Mouse (Mus musculus) embryonic facial prominence, embryonic 15.5 days (tissue): Measurements from ENCODE around the gene Cbwd1. TPM values are rescaled to one million over a fixed set of nuclear protein-coding genes. Genes with fewer than 3 reads are reported as not detected.
"Not testable (repeated sequence)": the region's sequence is repeated elsewhere in the genome, so short reads cannot be mapped to it uniquely, and the experiment has no call there.

Source experiments
- ATAC-seq: fragments of 200-750 bp; cut with Nextera tagmentation; 2 replicates; pipeline ENCODE4 v1.8.0; 2017; ENCODE audit warnings: low read depth, moderate TSS enrichment; ENCODE audit not compliant: insufficient number of reproducible peaks, low FRiP score, low TSS enrichment
- H3K27ac ChIP-seq: fragments of 300-500 bp; sonication (generic); replicated peaks from 2 replicates; pipeline ENCODE4 v1.5.1; 2015; ENCODE audit warnings: mild to moderate bottlenecking, inconsistent platforms
- H3K27me3 ChIP-seq: fragments of 300-500 bp; sonication (generic); 2 replicates; pipeline ENCODE4 v1.6.1; 2015; ENCODE audit warnings: inconsistent platforms
- H3K36me3 ChIP-seq: fragments of 300-500 bp; sonication (generic); 2 replicates; pipeline ENCODE4 v1.6.1; 2015; ENCODE audit warnings: mild to moderate bottlenecking, inconsistent platforms
- H3K4me1 ChIP-seq: fragments of 300-500 bp; sonication (generic); 2 replicates; pipeline ENCODE4 v1.6.1; 2015; ENCODE audit warnings: inconsistent platforms
- H3K4me2 ChIP-seq: fragments of 300-500 bp; sonication (generic); replicated peaks from 2 replicates; pipeline ENCODE4 v1.6.1; 2015; ENCODE audit warnings: mild to moderate bottlenecking, inconsistent platforms
- H3K4me3 ChIP-seq: fragments of 300-500 bp; sonication (generic); replicated peaks from 2 replicates; pipeline ENCODE4 v1.5.1; 2015; ENCODE audit warnings: mild to moderate bottlenecking, inconsistent platforms
- H3K9ac ChIP-seq: fragments of 300-500 bp; sonication (generic); 2 replicates; pipeline ENCODE4 v1.6.1; 2015; ENCODE audit warnings: inconsistent platforms
- H3K9me3 ChIP-seq: fragments of 300-500 bp; sonication (generic); replicated peaks from 2 replicates; pipeline ENCODE4 v1.6.1; 2016; ENCODE audit warnings: inconsistent platforms
- WGBS: fragments of 180-500 bp; shearing (Covaris S2); methylation state at CpG from one replicate; pipeline ENCODE4 v1.1.7; 2015; 5-methylcytosine and 5-hydroxymethylcytosine counted together
- microRNA-seq: library from miRNA; unstranded; fragments of <30 nt; microRNA quantifications from one replicate; pipeline ENCODE4, GENCODE M21; 2016; ENCODE audit warnings: borderline number of aligned reads
- polyA plus RNA-seq: library from polyadenylated mRNA; unstranded; fragments of >200 nt; fragmentation: Nextera tagmentation; extraction: Ambion mirVana; gene quantifications from 2 replicates; pipeline ENCODE4 v1.2.1, GENCODE M21; 2015

Gene Cbwd1
- polyA plus RNA-seq, 1 experiment from 2014 or later: 19.1 TPM

DNA sequence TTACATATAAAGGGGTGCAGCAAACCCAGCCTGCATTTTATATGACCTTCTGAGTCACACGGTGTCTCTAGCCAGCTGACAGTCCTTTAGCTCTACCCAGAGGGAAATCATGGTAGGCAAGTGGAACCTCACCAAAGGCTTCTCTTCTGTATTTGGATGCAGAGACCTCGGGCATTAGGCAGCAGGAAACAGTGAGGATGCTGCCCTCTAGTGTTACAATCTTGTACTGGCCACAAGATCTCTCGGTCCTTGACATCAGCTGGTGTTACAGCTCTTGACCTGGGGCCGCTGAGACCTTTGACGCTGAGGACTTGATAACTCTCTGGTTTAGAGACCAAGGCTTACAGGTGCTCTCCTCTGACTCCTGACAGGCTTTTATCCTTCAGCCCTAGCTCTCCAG is 75.9 kb downstream of the Cbwd1 start:
- Histone ChIP-seq H3K4me3 (no peak overlapping the region), H3K4me2 (no peak overlapping the region), H3K9ac (no peak overlapping the region), H3K4me1 (no peaks in the 10 kb centered on the region), H3K27me3 (peaks cover 19% of the 10 kb centered on the region), H3K9me3 (no peaks in the 10 kb centered on the region), H3K36me3 (no peaks in the 10 kb centered on the region), H3K27ac (no peak overlapping the region)
- WGBS: 13% methylated on average over 5 of the region's 5 CpGs
- no peak for ATAC-seq

DNA sequence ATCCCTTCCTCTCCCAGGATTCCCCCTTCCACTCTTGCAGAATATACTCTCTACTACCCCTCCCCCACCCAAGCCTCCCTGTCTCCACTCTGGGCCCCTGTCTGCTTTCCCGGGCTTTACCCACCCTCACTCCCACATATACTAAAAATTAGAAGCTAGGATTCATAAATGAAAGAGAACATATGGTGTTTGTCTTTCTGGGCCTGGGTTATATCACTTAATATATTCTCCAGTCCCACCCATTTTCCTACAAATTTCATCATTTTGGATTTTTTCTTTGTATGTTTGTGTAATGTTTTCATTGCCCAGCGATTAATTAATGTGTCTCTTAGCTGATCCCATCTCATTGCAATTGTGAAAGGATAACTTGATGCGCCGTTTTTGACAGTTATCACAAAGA is 80.2 kb downstream of the Cbwd1 start:
- WGBS: 63% methylated on average over 4 of the region's 4 CpGs
- ATAC-seq: no peak

DNA sequence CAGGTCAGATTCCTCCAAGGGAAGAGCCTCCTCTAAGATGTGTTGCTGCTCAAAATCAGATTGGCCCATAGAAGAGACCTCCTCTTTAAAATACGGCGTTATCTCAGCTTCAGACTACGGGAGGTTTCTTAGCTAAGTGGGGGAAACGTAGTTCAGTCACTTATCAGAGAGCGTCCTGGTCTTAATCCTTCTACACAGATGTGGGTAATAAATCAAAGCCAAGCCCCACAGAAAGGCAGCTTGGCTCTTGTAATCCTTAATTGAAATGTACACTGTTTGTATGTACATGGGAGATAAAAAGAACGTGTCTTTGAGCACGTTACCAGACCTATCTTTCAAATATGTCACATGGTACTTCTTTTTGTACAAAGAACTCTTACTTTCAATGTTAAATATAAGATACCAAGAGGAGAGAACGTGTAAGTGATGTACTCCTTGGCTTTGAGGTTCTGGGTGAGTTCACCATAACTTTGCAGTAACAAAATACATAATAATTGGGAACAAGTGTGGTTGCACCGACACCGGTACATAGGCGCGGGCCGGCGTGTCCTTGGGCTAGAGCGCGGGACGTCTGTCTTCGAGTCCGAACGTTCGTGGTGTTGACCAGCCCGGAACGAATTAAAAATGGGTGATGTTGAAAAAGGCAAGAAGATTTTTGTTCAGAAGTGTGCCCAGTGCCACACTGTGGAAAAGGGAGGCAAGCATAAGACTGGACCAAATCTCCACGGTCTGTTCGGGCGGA is 86.1 kb downstream of the Cbwd1 start, which contains the start of gene Gm10053:
Gm10053 (plus strand) TSS at position 558 of the 742 bp plus-strand sequence.
- H3K9ac ChIP-seq, H3K4me2 ChIP-seq, H3K4me3 ChIP-seq, H3K27me3 ChIP-seq, ATAC-seq, H3K36me3 ChIP-seq, H3K27ac ChIP-seq, H3K4me1 ChIP-seq, H3K9me3 ChIP-seq: not testable (repeated sequence)
- 79% methylated on average over 23 of the region's 26 CpGs for WGBS

More for the DNA sequence above, 80.2 kb downstream of the Cbwd1 start:
- Histone ChIP-seq H3K4me3 (no peak overlapping the region), H3K27me3 (no peaks in the 10 kb centered on the region; the same call in 1 of the 2 replicates), H3K9ac (no peak overlapping the region), H3K4me1 (no peaks in the 10 kb centered on the region), H3K27ac (no peak overlapping the region), H3K36me3 (no peaks in the 10 kb centered on the region), H3K4me2 (no peak overlapping the region), H3K9me3 (no peaks in the 10 kb centered on the region)

DNA sequence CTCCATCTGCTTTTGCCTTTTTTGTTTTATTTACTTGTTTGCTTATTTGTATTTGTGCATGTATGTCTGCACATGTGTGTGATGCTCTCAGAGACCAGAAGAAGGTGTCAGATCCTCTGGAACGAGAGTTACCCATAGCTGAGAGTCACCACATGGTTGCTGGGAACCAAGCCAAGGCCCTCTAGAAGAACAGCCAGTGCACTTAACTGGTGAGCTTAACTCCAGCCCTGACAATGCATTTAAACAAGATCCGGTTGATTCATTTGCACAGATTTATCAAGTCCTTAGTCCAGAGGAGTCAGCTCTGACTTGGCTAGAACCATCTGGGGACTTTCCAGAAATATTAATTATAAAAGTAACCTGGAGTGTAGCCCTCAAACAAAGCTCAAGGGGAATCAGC is 87.5 kb downstream of the Cbwd1 start:
- Histone ChIP-seq H3K27me3 (peaks cover 7% of the 10 kb centered on the region; the same call in 1 of the 2 replicates), H3K9ac (no peak overlapping the region), H3K4me1 (peaks cover 14% of the 10 kb centered on the region), H3K36me3 (no peaks in the 10 kb centered on the region), H3K4me3 (no peak overlapping the region), H3K27ac (no peak overlapping the region), H3K4me2 (no peak overlapping the region), H3K9me3 (no peaks in the 10 kb centered on the region)
- no peak for ATAC-seq
- 33% methylated on average over 2 of the region's 2 CpGs for WGBS

DNA sequence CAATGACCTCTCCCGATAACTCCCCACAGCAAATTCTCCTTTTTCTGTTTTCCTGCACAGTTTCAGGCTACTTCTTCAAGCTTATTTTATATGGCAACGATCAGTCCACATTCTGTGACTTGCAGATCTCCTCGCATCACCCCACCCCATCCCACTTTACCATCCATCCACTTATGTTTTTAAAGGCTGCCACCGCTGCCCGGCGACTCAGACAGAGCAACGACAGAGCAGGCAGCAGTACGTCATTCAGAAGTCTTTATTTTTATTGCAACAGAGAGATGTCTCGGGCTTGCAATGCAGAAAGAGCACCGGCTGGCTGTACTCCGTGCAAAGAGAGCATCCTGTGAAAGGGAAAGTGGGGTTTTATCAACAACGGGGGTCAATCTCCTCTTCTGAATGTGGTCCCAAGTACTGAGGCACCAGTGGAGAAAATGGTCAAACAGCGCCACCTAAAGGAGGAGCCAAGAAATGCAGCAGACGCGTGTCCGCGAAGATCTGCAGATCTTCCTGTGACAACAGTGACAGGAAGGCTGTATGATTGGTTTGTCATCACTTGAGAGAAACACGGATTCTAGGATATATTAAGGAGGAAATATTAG is 90.3 kb downstream of the Cbwd1 start:
- H3K4me2 ChIP-seq: peak overlapping the region; percentile 55
- H3K27me3 ChIP-seq: peaks cover 7% of the 10 kb centered on the region
- peak; percentile 19 for ATAC-seq
- peaks cover 14% of the 10 kb centered on the region for H3K4me1 ChIP-seq
- H3K9me3 ChIP-seq: no peaks in the 10 kb centered on the region
- H3K9ac ChIP-seq: no peak overlapping the region
- WGBS: 15% methylated on average over 18 of the region's 18 CpGs
- no peak overlapping the region for H3K27ac ChIP-seq
- peak overlapping the region; percentile 34 for H3K4me3 ChIP-seq
- no peaks in the 10 kb centered on the region for H3K36me3 ChIP-seq

Small RNA genes within 50 kb of the gene (microRNA-seq; reads per million reads assigned to microRNA genes)
- not detected for gene Mir3084-1

Other genes with a start within 250 kb of the Cbwd1 start
- gene Pgm5, start 99.8 kb downstream of the Cbwd1 start, polyA plus RNA-seq: 6.5 and 8.8 TPM in 2 replicates
- 182 and 192 TPM in 2 replicates for gene Gm10053, start 85.9 kb downstream of the Cbwd1 start, polyA plus RNA-seq
- not detected in 2 replicates for gene Foxd4, start 60.4 kb downstream of the Cbwd1 start, polyA plus RNA-seq
- 8.5 and 10.4 TPM in 2 replicates for gene Dock8, start 37.9 kb upstream of the Cbwd1 start, polyA plus RNA-seq